Mouse (Mus musculus): Measurements from ENCODE around the gene Xrcc1. TPM values are rescaled to one million over a fixed set of nuclear protein-coding genes. Genes with fewer than 3 reads are reported as not detected.
"Not testable (repeated sequence)": the region's sequence is repeated elsewhere in the genome, so short reads cannot be mapped to it uniquely, and the experiment has no call there.

Xrcc1 gene
- total RNA-seq, 2 experiments from 2014 or later: 17.1 to 21.4 TPM

GRCm38 (mm10) chr7:24594309-24594803, 48.3 kb downstream of the Xrcc1 start:
- DNase-seq: no peak
- intact Hi-C loops (cut with DNase I): no loop called here

- intact Hi-C loops (cut with DNase I): no loop called here
- DNase-seq: no peak
Observed at GRCm38 (mm10) chr7:24595464-24595863, 49.4 kb downstream of the Xrcc1 start.

- DNase-seq: no peak
- intact Hi-C loops (cut with DNase I): no loop called here
Observed at GRCm38 (mm10) chr7:24598121-24598520, 52.0 kb downstream of the Xrcc1 start.

GRCm38 (mm10) chr7:24599211-24600067, 53.4 kb downstream of the Xrcc1 start:
- intact Hi-C loops (cut with DNase I): loop anchor here (2.0 kb wide), 2 partner anchors 43 to 53 kb away; no protein-coding TSS in a partner anchor
- DNase-seq: no peak

GRCm38 (mm10) chr7:24600941-24601597, 55.0 kb downstream of the Xrcc1 start:
- intact Hi-C loops (cut with DNase I): loop anchor here (2.0 kb wide), 2 partner anchors 42 to 52 kb away; no protein-coding TSS in a partner anchor
- DNase-seq: peak; percentile 89 to 96

- intact Hi-C loops (cut with DNase I): no loop called here
- DNase-seq: no peak
Observed at GRCm38 (mm10) chr7:24605561-24605960, 59.5 kb downstream of the Xrcc1 start.

GRCm38 (mm10) chr7:24606046-24606445, 60.0 kb downstream of the Xrcc1 start:
- DNase-seq: no peak
- intact Hi-C loops (cut with DNase I): no loop called here

GRCm38 (mm10) chr7:24608017-24608416, 61.9 kb downstream of the Xrcc1 start:
- intact Hi-C loops (cut with DNase I): no loop called here
- DNase-seq: peak in 1 of 2 experiments; percentile 31

- no peak for DNase-seq
- intact Hi-C loops (cut with DNase I): no loop called here
Observed at GRCm38 (mm10) chr7:24608561-24608960, 62.5 kb downstream of the Xrcc1 start.

- no peak for DNase-seq
- intact Hi-C loops (cut with DNase I): no loop called here
Observed at GRCm38 (mm10) chr7:24610144-24610878, 64.2 kb downstream of the Xrcc1 start, which contains the start of gene Phldb3. Phldb3 (plus strand) TSS chr7:24610763.

- peak; percentile 85 to 88 for DNase-seq
- intact Hi-C loops (cut with DNase I): no loop called here
Observed at GRCm38 (mm10) chr7:24610879-24611494, 64.9 kb downstream of the Xrcc1 start.

GRCm38 (mm10) chr7:24611709-24612108, 65.6 kb downstream of the Xrcc1 start:
- intact Hi-C loops (cut with DNase I): no loop called here
- no peak for DNase-seq

- DNase-seq: no peak
- intact Hi-C loops (cut with DNase I): no loop called here
Observed at GRCm38 (mm10) chr7:24612308-24612910, 66.3 kb downstream of the Xrcc1 start.

- no peak for DNase-seq
- intact Hi-C loops (cut with DNase I): no loop called here
Observed at GRCm38 (mm10) chr7:24614816-24615215, 68.7 kb downstream of the Xrcc1 start.

GRCm38 (mm10) chr7:24617763-24618162, 71.7 kb downstream of the Xrcc1 start:
- intact Hi-C loops (cut with DNase I): no loop called here

GRCm38 (mm10) chr7:24618374-24618773, 72.3 kb downstream of the Xrcc1 start:
- DNase-seq; intact Hi-C loops (cut with DNase I): not testable (repeated sequence)

More at GRCm38 (mm10) chr7:24617763-24618162, 71.7 kb downstream of the Xrcc1 start:
- no peak for DNase-seq

- no peak for DNase-seq
- intact Hi-C loops (cut with DNase I): no loop called here
Observed at GRCm38 (mm10) chr7:24619671-24620397, 73.7 kb downstream of the Xrcc1 start.

- no peak for DNase-seq
- intact Hi-C loops (cut with DNase I): no loop called here
Observed at GRCm38 (mm10) chr7:24621193-24621592, 75.1 kb downstream of the Xrcc1 start.

GRCm38 (mm10) chr7:24622967-24623366, 76.9 kb downstream of the Xrcc1 start:
- DNase-seq: no peak

More at GRCm38 (mm10) chr7:24622967-24623366, 76.9 kb downstream of the Xrcc1 start:
- intact Hi-C loops (cut with DNase I): no loop called here

Data from gastrocnemius, postnatal 36 days (tissue).